Mouse (Mus musculus) hindbrain, embryonic 11.5 days (tissue): ENCODE data around the gene Tnfrsf12a. TPM values are rescaled to one million over a fixed set of nuclear protein-coding genes. Genes with fewer than 3 reads are reported as not detected.

Experiments
- ATAC-seq: fragments of 200-750 bp; cut with Nextera tagmentation; 2 replicates; pipeline ENCODE4 v1.8.0; 2017; ENCODE audit warnings: mild to moderate bottlenecking, moderate TSS enrichment, moderate library complexity; ENCODE audit not compliant: low FRiP score
- DNase-seq: peaks from one replicate; pipeline ENCODE4 v3.0.0-alpha.2; 2015; ENCODE audit warnings: low spot score
- H3K27ac ChIP-seq: fragments of 300-500 bp; sonication (generic); 2 replicates; pipeline ENCODE4 v1.5.1; 2014; ENCODE audit warnings: mild to moderate bottlenecking, low read depth, low read length
- H3K27me3 ChIP-seq: fragments of 300-500 bp; sonication (generic); 2 replicates; pipeline ENCODE4 v1.6.1; 2014; ENCODE audit warnings: mild to moderate bottlenecking, low read length, moderate library complexity, mixed read lengths; ENCODE audit not compliant: control insufficient read depth, insufficient read depth
- H3K36me3 ChIP-seq: fragments of 300-500 bp; sonication (generic); 2 replicates; pipeline ENCODE4 v1.6.1; 2014; ENCODE audit warnings: mild to moderate bottlenecking, low read length, moderate library complexity, mixed read lengths; ENCODE audit not compliant: control insufficient read depth, insufficient read depth
- H3K4me1 ChIP-seq: fragments of 300-500 bp; sonication (generic); replicated peaks from 2 replicates; pipeline ENCODE4 v1.6.1; 2014; ENCODE audit warnings: low read length, mixed read lengths; ENCODE audit not compliant: control insufficient read depth, insufficient read depth
- H3K4me2 ChIP-seq: fragments of 300-500 bp; sonication (generic); replicated peaks from 2 replicates; pipeline ENCODE4 v1.6.1; 2014; ENCODE audit warnings: mild to moderate bottlenecking, low read depth, low read length
- H3K4me3 ChIP-seq: fragments of 300-500 bp; sonication (generic); 2 replicates; pipeline ENCODE4 v1.5.1; 2014; ENCODE audit warnings: low read depth, low read length
- H3K9ac ChIP-seq: fragments of 300-500 bp; sonication (generic); 2 replicates; pipeline ENCODE4 v1.6.1; 2014; ENCODE audit warnings: low read depth, low read length
- H3K9me3 ChIP-seq: fragments of 300-500 bp; sonication (generic); 2 replicates; pipeline ENCODE4 v1.6.1; 2016; ENCODE audit warnings: low read length; ENCODE audit not compliant: control insufficient read depth
- WGBS: fragments of 180-500 bp; shearing (Covaris S2); extraction: QIAGEN DNeasy Blood & Tissue Kit; methylation state at CpG from one replicate; pipeline ENCODE4 v1.1.7; 2014; 5-methylcytosine and 5-hydroxymethylcytosine counted together
- polyA plus RNA-seq: library from polyadenylated mRNA; unstranded; fragments of >200 nt; fragmentation: Nextera tagmentation; extraction: Ambion mirVana; gene quantifications from 2 replicates; pipeline ENCODE4 v1.2.1, GENCODE M21; 2014

The Tnfrsf12a gene
- 1.2 and 3.3 TPM in 2 replicates for polyA plus RNA-seq

DNA sequence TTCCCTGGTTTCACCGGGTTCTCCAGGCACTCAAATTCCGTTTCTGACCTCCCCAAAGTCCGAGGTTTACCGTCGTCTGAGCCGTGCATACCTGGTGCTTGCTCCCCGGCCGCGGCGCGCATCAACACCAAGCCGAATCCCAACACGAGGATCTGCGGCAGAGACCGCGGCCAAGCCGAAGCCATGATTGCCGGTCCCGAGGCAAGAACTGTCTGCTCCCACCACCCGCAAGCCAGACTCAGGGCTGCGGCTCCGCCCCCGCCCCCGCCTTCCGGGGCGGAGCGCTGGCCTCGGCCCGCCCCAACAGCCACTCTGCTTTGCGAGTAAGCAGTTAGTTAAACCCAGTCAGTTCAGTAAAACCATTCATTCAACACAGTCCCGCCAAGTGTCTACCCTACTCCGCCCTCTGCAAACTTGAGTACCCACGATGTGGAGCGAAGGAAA is at the start of gene Tnfrsf12a:
Gene Tnfrsf12a (minus strand): TSS at position 233 of the 444 bp plus-strand sequence.
- Histone ChIP-seq H3K4me2 (peak within 1 kb of the TSS; percentile 92), H3K27ac (no peak within 1 kb of the TSS), H3K4me3 (peak within 1 kb of the TSS; percentile 45), H3K4me1 (peaks cover 11% of the 10 kb centered on the region), H3K9me3 (no peaks in the 10 kb centered on the region), H3K36me3 (no peaks in the 10 kb centered on the region), H3K27me3 (peaks cover 64% of the 10 kb centered on the region), H3K9ac (peak within 1 kb of the TSS; percentile 40)
- DNase-seq: peak; percentile 88
- peak; percentile 28 for ATAC-seq
- under 1% methylated on average over 34 of the region's 34 CpGs for WGBS

DNA sequence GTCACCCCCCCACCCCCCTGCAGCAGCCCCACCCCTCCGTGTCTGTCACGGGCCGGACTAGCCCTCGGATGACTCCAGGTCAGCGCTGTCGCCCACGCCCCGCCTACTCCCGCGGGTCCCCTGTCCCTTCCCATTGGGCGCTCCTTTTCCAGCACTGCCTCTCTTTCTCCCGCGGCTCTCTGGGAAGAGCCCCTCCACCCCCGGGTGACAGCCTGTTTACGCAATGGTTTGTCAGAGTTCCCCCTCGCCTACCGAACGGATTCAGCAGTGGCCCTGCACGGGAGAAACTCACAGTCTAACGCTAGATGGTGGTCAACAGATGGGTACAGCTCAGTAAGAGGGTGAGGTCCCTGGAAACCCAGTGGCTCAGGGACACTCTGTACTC is 49.5 kb upstream of the Tnfrsf12a start:
- under 1% methylated on average over 20 of the region's 20 CpGs for WGBS
- Histone ChIP-seq H3K27ac (peak overlapping the region; percentile 56; the same call in 1 of the 2 replicates), H3K4me2 (peak overlapping the region; percentile 94), H3K4me1 (no peaks in the 10 kb centered on the region), H3K27me3 (no peaks in the 10 kb centered on the region), H3K4me3 (peak overlapping the region; percentile 85), H3K9me3 (no peaks in the 10 kb centered on the region), H3K36me3 (no peaks in the 10 kb centered on the region), H3K9ac (peak overlapping the region; percentile 76)
- DNase-seq (peak; percentile 79), ATAC-seq (peak; percentile 88)

DNA sequence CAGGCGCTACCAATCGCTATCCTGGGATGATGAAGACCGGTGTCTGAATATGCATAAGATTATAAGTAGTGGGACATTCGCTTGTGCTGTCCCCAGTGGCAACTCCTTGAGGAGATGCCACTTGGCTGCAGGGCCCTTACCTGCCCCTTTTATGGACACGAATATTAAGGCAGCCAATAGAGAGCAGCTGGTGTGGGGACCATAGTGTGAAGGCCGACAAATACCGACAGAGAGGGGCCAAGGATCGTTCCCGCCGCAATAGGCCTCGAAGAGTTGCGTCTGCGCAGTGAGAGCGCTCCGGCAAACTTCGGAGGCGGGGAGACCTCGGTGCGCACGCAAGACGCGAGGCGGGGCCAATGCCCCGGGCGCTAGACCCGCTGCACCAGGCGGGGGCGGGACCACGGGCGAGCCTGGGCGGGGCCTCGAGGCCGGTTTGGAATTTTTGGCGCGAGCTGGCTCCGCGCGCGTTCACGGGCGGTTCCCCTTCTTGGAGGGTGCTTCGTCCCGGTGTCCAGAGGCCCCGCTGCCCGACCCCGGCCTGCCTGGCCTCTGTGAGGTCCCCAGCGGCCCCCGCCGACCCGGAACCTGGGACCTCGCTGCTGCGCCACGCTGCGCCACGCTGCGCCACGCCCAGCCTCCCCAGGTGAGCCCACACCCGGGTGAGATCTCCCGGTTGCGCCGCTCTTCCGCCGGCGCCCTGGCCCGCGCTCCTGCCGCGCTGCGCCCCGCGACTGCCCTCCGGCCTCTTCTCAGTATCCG is 48.9 kb upstream of the Tnfrsf12a start, which contains the start of gene Pkmyt1:
Gene Pkmyt1 (plus strand): TSS at position 338 of the 759 bp plus-strand sequence.
- Histone ChIP-seq H3K36me3 (no peaks in the 10 kb centered on the region), H3K4me1 (no peaks in the 10 kb centered on the region), H3K4me2 (peak within 1 kb of the TSS; percentile 94), H3K9me3 (no peaks in the 10 kb centered on the region), H3K27ac (peak within 1 kb of the TSS; percentile 56; the same call in 1 of the 2 replicates), H3K27me3 (no peaks in the 10 kb centered on the region), H3K4me3 (peak within 1 kb of the TSS; percentile 85), H3K9ac (peak within 1 kb of the TSS; percentile 76)
- WGBS: 3% methylated on average over 72 of the region's 73 CpGs
- DNase-seq (peak; percentile 97), ATAC-seq (peak; percentile 93)

DNA sequence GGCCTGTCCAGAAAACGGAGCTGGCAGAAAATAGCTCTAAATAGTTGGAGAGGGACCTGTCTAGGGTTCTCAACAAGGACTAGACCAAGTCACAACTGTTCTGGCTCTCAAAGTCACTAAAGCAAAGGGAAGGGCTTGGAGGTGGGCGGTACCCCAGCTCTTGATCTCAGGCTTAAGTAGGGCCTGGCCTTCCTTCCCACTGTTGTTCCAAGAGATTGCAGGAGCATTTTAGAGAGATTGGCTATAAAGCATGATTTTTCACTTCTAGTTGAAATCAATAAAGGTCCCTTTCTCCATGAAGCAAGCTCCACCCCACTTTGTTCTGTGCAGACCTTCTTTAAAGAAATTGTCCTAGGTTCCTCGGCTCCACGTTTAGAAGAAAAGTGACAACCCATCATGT is 48.2 kb upstream of the Tnfrsf12a start:
- 60% methylated on average over 4 of the region's 4 CpGs for WGBS
- peak overlapping the region; percentile 76 for H3K9ac ChIP-seq
- H3K4me2 ChIP-seq: peak overlapping the region; percentile 94
- H3K4me3 ChIP-seq: no peak overlapping the region
- DNase-seq (no peak), ATAC-seq (no peak)
- H3K36me3 ChIP-seq: no peaks in the 10 kb centered on the region
- no peaks in the 10 kb centered on the region for H3K4me1 ChIP-seq
- H3K27ac ChIP-seq: no peak overlapping the region
- no peaks in the 10 kb centered on the region for H3K9me3 ChIP-seq
- H3K27me3 ChIP-seq: no peaks in the 10 kb centered on the region

DNA sequence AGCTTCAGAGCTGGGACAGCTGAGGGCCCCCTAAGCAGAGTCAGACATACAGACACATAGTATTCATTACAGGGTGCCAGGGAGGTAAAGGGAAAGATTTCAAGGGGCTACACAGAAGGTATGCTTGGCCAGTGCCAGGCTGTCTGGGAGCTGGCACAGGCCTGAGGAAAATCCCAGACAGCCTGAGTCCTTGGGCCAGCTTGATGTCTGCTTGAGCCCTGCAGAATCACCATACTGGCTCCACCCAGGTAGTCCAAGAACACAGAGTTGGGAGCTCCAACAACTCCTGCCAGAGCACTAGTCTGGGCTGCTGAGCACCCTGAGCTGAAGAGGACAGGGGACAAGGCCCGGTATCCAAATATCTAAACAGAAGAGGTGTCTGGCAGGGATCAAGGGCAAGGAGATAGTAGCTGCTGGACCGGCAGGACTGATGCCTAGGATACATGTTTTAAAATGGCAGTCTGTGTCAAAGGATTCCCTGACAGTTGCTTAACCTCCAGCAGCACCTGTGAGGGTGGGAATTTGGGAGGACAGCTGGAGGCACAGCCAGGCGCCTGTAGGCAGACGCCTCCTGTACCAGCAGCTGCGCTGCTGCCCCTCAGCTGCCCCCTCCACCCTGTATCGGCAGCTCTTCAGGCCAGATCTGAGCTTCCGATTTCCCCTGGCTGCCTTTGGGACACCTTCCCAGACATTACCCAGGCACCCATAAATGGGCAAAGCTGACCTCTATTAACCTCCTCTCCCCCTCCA is 45.3 kb upstream of the Tnfrsf12a start, which contains the start of gene 1520401A03Rik:
Gene 1520401A03Rik (minus strand): TSS at position 408 of the 750 bp plus-strand sequence.
- WGBS: 74% methylated on average over 7 of the region's 7 CpGs
- H3K9me3 ChIP-seq: no peaks in the 10 kb centered on the region
- DNase-seq (no peak), ATAC-seq (no peak)
- H3K4me3 ChIP-seq: no peak within 1 kb of the TSS
- no peak within 1 kb of the TSS for H3K4me2 ChIP-seq
- H3K27me3 ChIP-seq: no peaks in the 10 kb centered on the region
- H3K27ac ChIP-seq: no peak within 1 kb of the TSS
- no peak within 1 kb of the TSS for H3K9ac ChIP-seq
- no peaks in the 10 kb centered on the region for H3K36me3 ChIP-seq
- H3K4me1 ChIP-seq: no peaks in the 10 kb centered on the region

DNA sequence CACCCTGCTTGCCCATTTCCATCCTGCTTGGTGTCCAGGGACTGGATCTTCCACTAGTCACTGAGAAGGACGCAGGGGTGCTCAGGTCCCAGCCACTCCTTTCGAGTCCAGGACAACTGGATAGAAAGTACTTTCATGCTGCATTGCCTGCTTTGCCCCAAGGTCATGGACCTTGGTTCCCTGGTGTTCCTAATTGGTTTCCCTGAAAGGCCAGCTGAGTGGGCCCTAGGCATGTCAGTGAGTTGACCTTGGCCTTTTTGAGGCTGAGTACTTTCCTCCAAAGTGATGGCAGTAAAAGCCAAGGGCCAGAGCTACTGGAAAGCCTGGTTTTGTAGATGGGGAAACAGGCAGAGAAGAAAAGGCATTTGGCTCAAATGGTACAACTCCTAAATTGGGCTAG is 44.6 kb upstream of the Tnfrsf12a start:
- H3K4me3 ChIP-seq: no peak overlapping the region
- WGBS: 80% methylated on average over 2 of the region's 2 CpGs

DNA sequence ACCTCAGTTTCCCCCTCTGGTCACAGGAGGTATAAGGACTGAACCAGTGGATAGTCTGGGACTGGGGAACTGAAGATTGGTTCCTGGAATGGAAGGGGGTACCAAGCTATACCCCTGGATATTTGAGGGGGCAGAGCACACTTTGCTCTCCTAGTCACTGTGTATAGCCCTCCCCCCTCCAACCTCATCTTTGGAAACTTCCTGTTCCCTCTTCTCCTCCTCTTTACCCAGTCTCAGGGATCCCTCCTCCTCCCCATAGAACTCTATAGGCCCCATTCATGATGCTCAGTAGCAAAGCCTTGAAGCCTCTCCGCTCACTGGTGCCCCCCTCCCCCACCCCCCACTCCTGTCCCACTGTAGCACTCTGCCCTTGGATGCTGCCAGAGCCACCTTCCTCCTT is 42.2 kb upstream of the Tnfrsf12a start:
- Histone ChIP-seq H3K9ac (no peak overlapping the region), H3K27me3 (no peaks in the 10 kb centered on the region), H3K4me3 (no peak overlapping the region), H3K4me1 (no peaks in the 10 kb centered on the region), H3K36me3 (no peaks in the 10 kb centered on the region), H3K4me2 (no peak overlapping the region), H3K9me3 (no peaks in the 10 kb centered on the region), H3K27ac (no peak overlapping the region)
- no peak for ATAC-seq
- WGBS: 21% methylated on average over 1 of the region's 1 CpGs
- no peak for DNase-seq

More for the DNA sequence above, 44.6 kb upstream of the Tnfrsf12a start:
- Histone ChIP-seq H3K4me1 (no peaks in the 10 kb centered on the region), H3K36me3 (no peaks in the 10 kb centered on the region), H3K27ac (no peak overlapping the region), H3K9me3 (no peaks in the 10 kb centered on the region), H3K27me3 (no peaks in the 10 kb centered on the region), H3K9ac (no peak overlapping the region), H3K4me2 (no peak overlapping the region)
- DNase-seq (no peak), ATAC-seq (no peak)

DNA sequence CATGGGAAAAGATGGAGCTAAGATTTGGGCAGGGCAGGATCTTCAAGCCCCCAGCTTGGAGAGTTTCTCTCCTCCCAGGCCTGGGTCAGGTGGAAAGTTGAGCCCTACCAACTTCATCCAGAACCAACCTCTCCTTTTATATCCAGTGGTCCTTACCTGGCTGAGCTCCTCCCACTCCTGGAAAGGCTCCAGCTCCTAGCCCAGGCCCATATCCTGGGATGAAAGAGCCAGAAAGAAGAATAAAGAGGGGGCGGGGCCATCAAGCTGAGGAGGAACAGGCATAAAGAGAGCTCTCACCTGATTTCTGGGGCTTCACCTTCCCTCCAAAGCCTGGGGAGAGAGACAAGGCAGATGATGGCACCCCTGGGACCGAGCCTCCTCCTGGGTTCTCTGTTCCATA is 39.7 kb upstream of the Tnfrsf12a start:
- Histone ChIP-seq H3K36me3 (no peaks in the 10 kb centered on the region), H3K27me3 (no peaks in the 10 kb centered on the region), H3K4me2 (no peak overlapping the region), H3K4me1 (no peaks in the 10 kb centered on the region), H3K4me3 (no peak overlapping the region), H3K9ac (no peak overlapping the region), H3K27ac (no peak overlapping the region), H3K9me3 (no peaks in the 10 kb centered on the region)
- ATAC-seq: no peak
- WGBS: 55% methylated on average over 2 of the region's 2 CpGs
- no peak for DNase-seq
